Mouse (Mus musculus) forebrain, postnatal 0 days (tissue): ENCODE measurements around the gene Cys1. TPM values are rescaled to one million over a fixed set of nuclear protein-coding genes. Genes with fewer than 3 reads are reported as not detected.

Experiments
- ATAC-seq: fragments of 200-750 bp; cut with Nextera tagmentation; 2 replicates; pipeline ENCODE4 v1.8.0; 2017; ENCODE audit warnings: mild to moderate bottlenecking, moderate library complexity
- DNase-seq: peaks from one replicate; pipeline ENCODE4 v3.0.0-alpha.2; 2015
- H3K27ac ChIP-seq: fragments of 300-500 bp; sonication (generic); 2 replicates; pipeline ENCODE4 v1.5.1; 2014; ENCODE audit warnings: low read depth, mild to moderate bottlenecking, antibody characterized with exemption, low read length, moderate library complexity, mixed read lengths
- H3K27me3 ChIP-seq: fragments of 300-500 bp; sonication (generic); 2 replicates; pipeline ENCODE4 v1.6.1; 2014; ENCODE audit warnings: mild to moderate bottlenecking, low read length, mixed read lengths; ENCODE audit not compliant: insufficient read depth
- H3K36me3 ChIP-seq: fragments of 300-500 bp; sonication (generic); 2 replicates; pipeline ENCODE4 v1.6.1; 2014; ENCODE audit warnings: mild to moderate bottlenecking, moderate library complexity; ENCODE audit not compliant: insufficient read depth
- H3K4me1 ChIP-seq: fragments of 300-500 bp; sonication (generic); 2 replicates; pipeline ENCODE4 v1.6.1; 2014; ENCODE audit warnings: antibody characterized with exemption; ENCODE audit not compliant: insufficient read depth
- H3K4me2 ChIP-seq: fragments of 300-500 bp; sonication (generic); 2 replicates; pipeline ENCODE4 v1.6.1; 2014; ENCODE audit warnings: low read depth, mild to moderate bottlenecking, moderate library complexity
- H3K4me3 ChIP-seq: fragments of 300-500 bp; sonication (generic); 2 replicates; pipeline ENCODE4 v1.5.1; 2014; ENCODE audit warnings: low read depth, low read length, mixed read lengths
- H3K9ac ChIP-seq: fragments of 300-500 bp; sonication (generic); 2 replicates; pipeline ENCODE4 v1.6.1; 2014; ENCODE audit warnings: mild to moderate bottlenecking
- H3K9me3 ChIP-seq: fragments of 300-500 bp; sonication (generic); 2 replicates; pipeline ENCODE4 v1.6.1; 2016; ENCODE audit warnings: low read length
- CTCF ChIP-seq: sonication (generic); IDR thresholded peaks from 2 replicates; pipeline ENCODE4 v1.5.1; 2016; ENCODE audit warnings: antibody characterized with exemption, control low read depth, low read depth
- WGBS: fragments of 180-500 bp; shearing (Covaris S2); extraction: QIAGEN DNeasy Blood & Tissue Kit; methylation state at CpG from one replicate; pipeline ENCODE4 v1.1.7; 2014; 5-methylcytosine and 5-hydroxymethylcytosine counted together
- polyA plus RNA-seq: library from polyadenylated mRNA; unstranded; fragments of >200 nt; fragmentation: Nextera tagmentation; extraction: Ambion mirVana; gene quantifications from 2 replicates; pipeline ENCODE4 v1.2.1, GENCODE M21; 2015
- total RNA-seq: library from RNA; depleted of rRNA; stranded (reverse); fragments of >200 nt; gene quantifications from 2 replicates; pipeline ENCODE4 v1.2.3, GENCODE M21; 2014

Cys1 gene
- total and polyA plus RNA-seq, 2 experiments from 2014 or later: 2.3 to 4.2 TPM

GRCm38 (mm10) chr12:24659923-24660322 is 21.7 kb downstream of the Cys1 start:
- ATAC-seq: no peak
- no peaks in the 10 kb centered on the region for H3K27me3 ChIP-seq
- H3K9ac ChIP-seq: no peak overlapping the region
- TF ChIP-seq CTCF: no peak
- H3K27ac ChIP-seq: no peak overlapping the region
- no peak overlapping the region for H3K4me3 ChIP-seq
- no peak overlapping the region for H3K4me2 ChIP-seq
- 0 out of 2 replicates have a peak, but pooled peaks cover 4% of the 10 kb centered on the region for H3K4me1 ChIP-seq
- peaks cover 53% of the 10 kb centered on the region for H3K36me3 ChIP-seq
- 95% methylated on average over 9 of the region's 9 CpGs for WGBS
- DNase-seq: no peak
- H3K9me3 ChIP-seq: no peaks in the 10 kb centered on the region

GRCm38 (mm10) chr12:24658998-24659397 is 22.6 kb downstream of the Cys1 start:
- 94% methylated on average over 4 of the region's 4 CpGs for WGBS
- Histone ChIP-seq H3K27me3 (no peaks in the 10 kb centered on the region), H3K4me3 (no peak overlapping the region), H3K36me3 (peaks cover 61% of the 10 kb centered on the region), H3K9ac (no peak overlapping the region), H3K27ac (no peak overlapping the region), H3K4me1 (0 out of 2 replicates have a peak, but pooled peaks cover 4% of the 10 kb centered on the region), H3K4me2 (no peak overlapping the region), H3K9me3 (no peaks in the 10 kb centered on the region)
- TF ChIP-seq CTCF: no peak
- ATAC-seq: no peak
- no peak for DNase-seq

- no peak for TF ChIP-seq CTCF
- Histone ChIP-seq H3K4me1 (peaks cover 16% of the 10 kb centered on the region; the same call in 1 of the 2 replicates), H3K27ac (no peak overlapping the region), H3K4me2 (peak overlapping the region; percentile 23; the same call in 1 of the 2 replicates), H3K4me3 (no peak overlapping the region), H3K9me3 (no peaks in the 10 kb centered on the region), H3K27me3 (no peaks in the 10 kb centered on the region), H3K36me3 (peaks cover 45% of the 10 kb centered on the region), H3K9ac (no peak overlapping the region)
- no peak for DNase-seq
- ATAC-seq: no peak
- 66% methylated on average over 3 of the region's 3 CpGs for WGBS
Measured at GRCm38 (mm10) chr12:24656436-24656835, 25.2 kb downstream of the Cys1 start.

DNA sequence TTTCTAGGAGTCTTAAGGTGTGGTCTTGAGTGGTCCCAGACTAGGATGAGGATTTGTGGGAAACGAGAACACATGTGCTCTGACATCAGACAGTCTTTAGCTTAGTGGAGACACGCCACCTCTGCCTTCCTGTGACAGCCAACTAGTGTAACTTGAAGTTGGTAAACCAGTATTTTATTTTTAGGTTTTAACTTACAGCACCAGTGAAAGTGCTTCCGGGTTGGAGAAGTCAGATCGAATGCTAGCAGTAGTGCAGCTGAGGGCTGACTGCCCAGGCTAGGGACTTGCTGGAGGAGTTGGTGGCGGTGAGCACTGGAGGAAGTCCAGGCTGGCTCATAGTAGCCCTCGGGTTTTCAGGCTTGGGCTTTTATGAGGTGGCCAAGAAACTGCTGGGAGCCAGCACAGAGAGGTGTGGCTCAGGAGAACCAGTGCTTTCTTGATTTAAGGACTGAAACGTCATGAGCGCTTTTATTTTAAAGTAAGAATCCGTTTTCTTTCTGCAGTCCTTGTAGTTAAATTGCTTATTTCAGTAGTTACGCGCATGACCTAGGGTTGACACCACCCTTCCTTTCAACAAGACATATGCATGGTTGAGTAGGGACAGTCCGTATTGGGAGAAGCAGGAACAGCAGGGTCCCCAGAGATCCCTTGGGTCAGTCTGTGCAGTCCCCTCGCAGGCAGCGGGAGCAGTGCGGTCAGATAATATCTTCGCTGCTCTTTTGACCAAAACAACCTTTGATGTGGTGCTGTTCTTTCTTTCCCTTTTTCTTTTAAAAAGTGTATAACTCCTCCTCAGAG is 27.3 kb downstream of the Cys1 start:
- 84% methylated on average over 16 of the region's 16 CpGs for WGBS
- H3K4me3 ChIP-seq: no peak overlapping the region
- no peak overlapping the region for H3K4me2 ChIP-seq
- no peak for TF ChIP-seq CTCF
- H3K9ac ChIP-seq: no peak overlapping the region
- no peaks in the 10 kb centered on the region for H3K9me3 ChIP-seq
- no peak for DNase-seq
- peaks cover 36% of the 10 kb centered on the region for H3K36me3 ChIP-seq
- H3K4me1 ChIP-seq: peaks cover 21% of the 10 kb centered on the region
- H3K27me3 ChIP-seq: no peaks in the 10 kb centered on the region
- no peak for ATAC-seq
- no peak overlapping the region for H3K27ac ChIP-seq

DNA sequence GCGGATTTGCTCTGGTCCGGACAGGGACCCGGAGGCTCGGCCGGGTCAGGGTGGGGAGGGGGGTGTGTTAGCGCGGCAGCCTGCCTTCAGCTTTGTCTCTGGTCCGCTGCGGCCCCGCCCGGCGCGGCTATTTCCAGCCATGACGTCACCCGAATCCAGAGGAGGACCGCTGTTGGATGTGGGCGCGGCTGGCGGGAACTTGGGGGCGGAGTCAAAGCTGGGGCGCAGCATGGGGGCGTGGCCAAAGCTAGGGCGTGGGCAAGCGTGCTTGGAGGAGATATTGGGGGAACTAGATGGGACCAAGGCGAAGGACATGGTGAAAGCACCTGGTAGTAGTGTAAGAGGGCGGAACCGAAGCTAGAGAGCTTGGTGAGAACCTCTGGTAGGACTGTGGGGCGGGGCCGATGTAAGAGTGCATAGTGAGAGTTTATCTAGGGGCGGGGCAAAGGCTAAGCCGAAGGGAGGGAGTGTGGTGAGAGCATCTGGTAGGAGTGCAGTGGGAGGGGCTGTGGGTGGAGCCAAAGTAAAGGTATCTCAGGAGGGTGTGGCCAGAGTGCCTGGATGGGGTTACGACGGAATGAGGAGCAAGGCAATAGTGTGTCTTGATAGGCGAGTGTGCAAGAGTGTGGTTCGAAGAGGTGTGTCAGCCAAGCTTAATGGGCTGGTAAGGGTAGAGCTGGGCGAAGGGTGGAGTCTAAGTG is 29.8 kb downstream of the Cys1 start:
- Histone ChIP-seq H3K4me3 (peak overlapping the region; percentile 100), H3K4me1 (peaks cover 18% of the 10 kb centered on the region), H3K27me3 (no peaks in the 10 kb centered on the region), H3K36me3 (peaks cover 27% of the 10 kb centered on the region), H3K27ac (peak overlapping the region; percentile 93), H3K9me3 (no peaks in the 10 kb centered on the region), H3K9ac (peak overlapping the region; percentile 99), H3K4me2 (peak overlapping the region; percentile 74)
- TF ChIP-seq CTCF: no peak
- ATAC-seq (peak; percentile 70), DNase-seq (peak; percentile 90)
- WGBS: 3% methylated on average over 36 of the region's 36 CpGs

DNA sequence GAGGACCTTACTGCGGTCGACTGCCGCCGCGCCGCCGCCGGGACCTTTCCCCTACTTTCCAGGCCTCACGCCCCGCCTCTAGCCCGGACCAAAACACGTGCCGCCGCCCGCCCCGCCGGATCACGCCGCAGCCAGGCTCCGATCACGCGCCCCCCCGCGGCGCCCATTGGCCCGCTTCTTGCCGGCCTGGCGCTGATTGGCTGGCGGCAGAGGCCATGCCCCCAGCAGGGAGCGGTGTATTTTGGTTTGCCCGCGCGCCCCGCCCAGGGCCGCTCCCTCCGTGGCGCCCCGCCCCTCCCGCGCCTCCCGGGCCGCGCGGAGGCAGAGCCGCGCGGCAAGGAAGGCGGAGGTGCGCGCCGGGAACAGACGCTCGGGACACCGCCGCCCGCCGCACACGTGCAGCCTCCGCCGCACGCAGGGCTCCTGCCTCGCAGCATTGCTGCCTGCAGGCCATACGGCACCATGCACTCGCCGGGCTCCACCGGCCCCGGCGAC is 30.5 kb downstream of the Cys1 start, which contains the start of gene Klf11:
Klf11 (plus strand) TSS at position 212 of the 495 bp plus-strand sequence.
- Histone ChIP-seq H3K9me3 (no peaks in the 10 kb centered on the region), H3K9ac (peak within 1 kb of the TSS; percentile 99), H3K27ac (peak within 1 kb of the TSS; percentile 93), H3K27me3 (no peaks in the 10 kb centered on the region), H3K36me3 (peaks cover 20% of the 10 kb centered on the region), H3K4me3 (peak within 1 kb of the TSS; percentile 100), H3K4me1 (peaks cover 17% of the 10 kb centered on the region), H3K4me2 (peak within 1 kb of the TSS; percentile 74)
- TF ChIP-seq CTCF: peak; percentile 13; the same call in 1 of the 2 replicates
- WGBS: 2% methylated on average over 65 of the region's 68 CpGs
- ATAC-seq (peak; percentile 93), DNase-seq (peak; percentile 97)
